Mouse (Mus musculus): ENCODE results near the gene Dock6. TPM values are rescaled to one million over a fixed set of nuclear protein-coding genes. Genes with fewer than 3 reads are reported as not detected.
A peak's percentile ranks its signal among the peaks of the same experiment; 100 is the strongest.

The Dock6 gene
- polyA plus RNA-seq, 1 experiment from 2014 or later = 10.4 TPM

DNA sequence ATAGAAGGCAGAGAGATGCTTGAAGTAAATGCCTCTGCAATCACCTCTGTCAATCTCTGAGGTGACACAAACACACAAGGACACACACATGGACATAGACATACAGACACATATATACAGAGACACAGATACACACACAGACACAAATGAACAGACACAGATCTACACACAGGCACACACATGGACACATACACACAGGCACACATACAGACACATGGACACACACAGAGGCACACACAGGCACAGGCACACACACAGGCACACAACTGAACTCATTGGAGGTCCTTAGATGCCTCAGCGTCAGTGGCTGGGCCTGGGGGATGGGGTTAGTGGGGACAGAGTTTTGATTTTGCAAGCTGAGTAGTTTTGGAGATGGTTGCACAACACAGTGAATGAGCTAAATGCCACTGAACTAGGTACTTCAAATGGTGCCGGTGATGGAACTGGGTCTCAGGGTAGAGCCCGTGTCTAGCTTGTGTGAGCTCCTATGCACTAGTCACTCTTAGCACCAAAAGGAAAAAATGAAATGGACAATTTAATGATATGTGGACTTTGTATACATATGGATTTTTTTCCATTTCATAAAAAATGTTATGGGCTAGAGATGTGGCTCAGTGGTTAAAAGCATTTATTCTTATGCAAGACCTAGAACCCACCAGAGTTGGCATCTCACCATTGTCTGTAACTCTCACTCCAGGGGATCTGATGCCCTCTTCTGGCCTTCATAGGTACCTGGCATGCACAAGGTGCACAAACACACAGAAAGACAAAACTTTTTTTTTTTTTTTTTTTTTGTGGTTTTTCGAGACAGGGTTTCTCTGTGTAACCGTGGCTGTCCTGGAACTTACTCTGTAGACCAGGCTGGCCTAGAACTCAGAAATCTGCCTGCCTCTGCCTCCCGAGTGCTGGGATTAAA is 88.1 kb downstream of the Dock6 start:
- H3K4me1 ChIP-seq = peaks cover 21% of the 10 kb centered on the region
- no peak overlapping the region for H3K27ac ChIP-seq (replicated peaks)
- H3K9ac ChIP-seq (replicated peaks) = no peak overlapping the region
- 95% methylated on average over 6 of the region's 6 CpGs for WGBS
- ATAC-seq (replicated peaks) = no peak
- no peaks in the 10 kb centered on the region for H3K36me3 ChIP-seq
- H3K4me2 ChIP-seq (replicated peaks) = no peak overlapping the region
- H3K27me3 ChIP-seq = no peaks in the 10 kb centered on the region
- no peak overlapping the region for H3K4me3 ChIP-seq
- H3K9me3 ChIP-seq = no peaks in the 10 kb centered on the region

DNA sequence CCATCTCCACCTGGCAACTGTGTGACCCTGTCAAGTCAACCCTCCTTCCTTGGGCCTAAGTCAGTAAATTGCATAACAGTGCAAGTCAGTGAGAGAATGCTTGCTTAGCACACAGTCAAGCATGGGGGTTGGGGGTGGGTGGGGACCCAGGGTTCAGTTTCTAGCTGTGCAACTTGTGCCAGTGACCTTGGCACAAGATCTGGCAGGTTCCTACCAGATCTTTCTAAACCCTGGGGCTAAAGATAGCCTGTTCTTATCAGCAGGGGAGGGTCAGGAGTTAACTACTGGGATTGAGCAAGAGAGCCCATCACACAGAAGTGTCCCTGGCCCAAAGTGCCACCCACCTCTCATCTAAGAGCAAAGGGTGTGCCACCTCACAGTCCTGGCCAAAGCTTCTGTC is 90.3 kb downstream of the Dock6 start:
- Histone ChIP-seq H3K27ac (replicated peaks) (no peak overlapping the region), H3K9ac (replicated peaks) (no peak overlapping the region), H3K4me1 (peaks cover 19% of the 10 kb centered on the region), H3K36me3 (no peaks in the 10 kb centered on the region), H3K27me3 (no peaks in the 10 kb centered on the region), H3K9me3 (no peaks in the 10 kb centered on the region), H3K4me3 (no peak overlapping the region), H3K4me2 (replicated peaks) (no peak overlapping the region)
- ATAC-seq (replicated peaks) = no peak

DNA sequence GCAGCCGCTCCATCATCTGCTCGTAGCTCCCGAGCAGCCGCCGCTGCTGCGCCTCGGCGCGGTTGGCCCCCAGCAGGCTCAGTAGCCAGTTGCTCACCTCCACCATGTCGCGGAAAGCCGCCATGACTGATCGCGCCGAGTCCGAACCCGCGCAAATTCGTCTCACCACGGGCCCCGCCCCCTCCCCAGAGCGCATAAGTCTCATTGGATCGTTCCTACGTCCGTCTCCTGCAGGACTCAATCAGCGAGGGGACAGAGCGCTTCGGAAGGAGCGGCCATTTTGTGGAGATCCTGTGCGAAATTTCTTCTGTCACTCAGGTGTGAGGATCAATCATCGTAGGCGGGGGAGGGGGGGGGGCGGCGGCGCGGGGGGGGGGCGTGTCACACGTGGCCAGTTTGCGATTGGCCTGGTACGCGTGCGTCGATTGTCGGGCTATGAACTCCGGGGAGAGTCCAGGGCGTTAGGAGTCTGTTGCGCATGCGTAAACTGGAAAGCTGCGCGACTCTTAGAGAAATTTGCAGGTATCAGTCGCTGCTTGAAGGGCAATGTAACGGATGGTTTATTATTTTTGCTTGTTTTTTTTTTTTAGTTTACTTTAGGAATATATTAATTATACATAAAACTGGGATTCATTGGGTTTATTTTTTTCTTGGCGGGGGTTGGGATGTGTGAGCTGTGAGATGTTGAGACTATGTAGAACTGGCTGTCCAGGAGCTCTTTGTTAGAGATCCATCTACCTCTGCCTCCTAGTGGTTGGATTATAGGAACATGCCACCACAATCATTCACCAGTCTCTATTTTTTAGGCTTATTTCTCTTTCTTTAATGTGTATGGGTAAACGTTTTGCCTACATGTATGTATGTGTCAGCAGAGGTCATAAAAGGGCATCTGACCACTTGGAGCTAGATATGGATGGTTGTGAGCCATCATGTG is 92.0 kb downstream of the Dock6 start, which contains the start of gene Spc24:
Gene Spc24 (minus strand): TSS at position 149 of the 934 bp plus-strand sequence.
- peaks cover 19% of the 10 kb centered on the region for H3K4me1 ChIP-seq
- peak within 1 kb of the TSS; percentile 78 for H3K4me3 ChIP-seq
- peak within 1 kb of the TSS; percentile 62 for H3K9ac ChIP-seq (replicated peaks)
- no peaks in the 10 kb centered on the region for H3K27me3 ChIP-seq
- H3K4me2 ChIP-seq (replicated peaks) = peak within 1 kb of the TSS; percentile 92
- ATAC-seq (replicated peaks) = peak; percentile 97
- under 1% methylated on average over 54 of the region's 54 CpGs for WGBS
- no peaks in the 10 kb centered on the region for H3K36me3 ChIP-seq
- no peaks in the 10 kb centered on the region for H3K9me3 ChIP-seq
- H3K27ac ChIP-seq (replicated peaks) = peak within 1 kb of the TSS; percentile 91

DNA sequence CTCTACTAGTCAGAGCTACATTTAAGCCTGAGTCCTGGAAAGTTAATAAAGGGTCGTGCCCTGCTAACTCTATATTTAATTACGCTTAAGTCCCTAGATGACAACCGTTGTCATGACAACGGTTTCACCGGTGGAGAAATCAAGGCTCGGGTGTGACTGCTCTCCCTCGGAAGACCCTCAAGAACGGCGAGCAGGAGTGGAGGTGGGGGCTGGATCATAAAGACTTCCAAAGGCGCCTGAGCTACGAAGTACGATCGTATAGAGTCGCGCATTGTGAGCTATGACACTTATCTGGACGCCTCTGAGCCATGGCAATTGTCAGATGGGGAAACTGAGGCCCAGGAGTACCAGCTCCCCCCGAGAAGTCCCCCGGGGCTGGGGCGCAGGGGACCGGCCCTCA is 92.7 kb downstream of the Dock6 start:
- no peak overlapping the region for H3K27ac ChIP-seq (replicated peaks)
- H3K27me3 ChIP-seq = no peaks in the 10 kb centered on the region
- H3K4me1 ChIP-seq = peaks cover 19% of the 10 kb centered on the region
- H3K9me3 ChIP-seq = no peaks in the 10 kb centered on the region
- WGBS = under 1% methylated on average over 20 of the region's 20 CpGs
- peak overlapping the region; percentile 78 for H3K4me3 ChIP-seq
- peak overlapping the region; percentile 62 for H3K9ac ChIP-seq (replicated peaks)
- no peaks in the 10 kb centered on the region for H3K36me3 ChIP-seq
- H3K4me2 ChIP-seq (replicated peaks) = peak overlapping the region; percentile 92
- no peak for ATAC-seq (replicated peaks)

DNA sequence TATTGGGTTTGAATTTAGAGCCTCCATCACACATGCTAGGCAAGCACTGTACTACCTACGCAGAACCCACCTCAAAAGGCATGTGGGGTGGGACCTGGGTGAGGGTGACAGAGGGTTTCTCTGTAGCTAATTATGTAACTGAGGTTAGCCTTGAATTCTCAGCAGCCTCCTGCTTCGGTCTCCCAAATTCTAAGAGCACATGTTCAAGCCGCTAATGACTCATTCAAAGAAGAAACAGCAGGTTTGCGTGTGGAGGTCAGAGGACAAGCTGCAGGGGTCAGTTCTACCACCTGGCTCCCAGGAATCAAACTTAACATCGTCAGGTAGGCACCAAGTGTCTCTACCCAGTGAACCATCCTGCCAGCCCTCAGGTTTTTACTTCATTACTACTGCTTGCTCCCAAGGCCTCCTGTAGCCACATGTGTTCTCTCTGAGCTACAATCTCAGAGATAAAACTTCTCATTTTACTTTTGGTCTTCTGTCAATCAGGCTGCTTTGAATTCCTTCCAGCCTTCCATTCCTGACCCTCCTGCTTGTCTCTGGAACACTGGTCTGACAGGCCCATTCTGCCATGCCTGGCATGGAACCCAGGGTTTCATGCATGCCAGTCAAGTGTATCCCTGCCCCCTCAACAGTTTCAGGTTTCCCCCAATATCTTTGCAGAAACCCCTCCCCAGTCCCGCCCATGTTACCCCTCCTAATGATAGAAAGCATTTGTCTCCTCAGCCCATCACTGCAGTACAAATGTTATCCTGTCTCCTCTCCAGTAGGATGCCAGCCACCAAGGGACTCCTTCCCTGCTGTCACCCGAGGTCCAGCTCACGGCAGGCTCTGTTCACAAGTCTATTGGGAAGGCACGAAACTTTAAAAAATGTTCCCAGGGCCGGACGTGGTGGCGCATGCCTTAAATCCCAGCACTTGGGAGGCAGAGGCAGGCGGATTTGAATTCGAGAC is 93.6 kb downstream of the Dock6 start:
- Histone ChIP-seq H3K9ac (replicated peaks) (peak overlapping the region; percentile 62; the same call in 1 of the 2 replicates), H3K4me1 (peaks cover 19% of the 10 kb centered on the region), H3K4me2 (replicated peaks) (peak overlapping the region; percentile 92), H3K4me3 (peak overlapping the region; percentile 78), H3K9me3 (no peaks in the 10 kb centered on the region), H3K36me3 (no peaks in the 10 kb centered on the region), H3K27me3 (no peaks in the 10 kb centered on the region), H3K27ac (replicated peaks) (no peak overlapping the region)
- ATAC-seq (replicated peaks) = no peak
- WGBS = 50% methylated on average over 14 of the region's 14 CpGs

DNA sequence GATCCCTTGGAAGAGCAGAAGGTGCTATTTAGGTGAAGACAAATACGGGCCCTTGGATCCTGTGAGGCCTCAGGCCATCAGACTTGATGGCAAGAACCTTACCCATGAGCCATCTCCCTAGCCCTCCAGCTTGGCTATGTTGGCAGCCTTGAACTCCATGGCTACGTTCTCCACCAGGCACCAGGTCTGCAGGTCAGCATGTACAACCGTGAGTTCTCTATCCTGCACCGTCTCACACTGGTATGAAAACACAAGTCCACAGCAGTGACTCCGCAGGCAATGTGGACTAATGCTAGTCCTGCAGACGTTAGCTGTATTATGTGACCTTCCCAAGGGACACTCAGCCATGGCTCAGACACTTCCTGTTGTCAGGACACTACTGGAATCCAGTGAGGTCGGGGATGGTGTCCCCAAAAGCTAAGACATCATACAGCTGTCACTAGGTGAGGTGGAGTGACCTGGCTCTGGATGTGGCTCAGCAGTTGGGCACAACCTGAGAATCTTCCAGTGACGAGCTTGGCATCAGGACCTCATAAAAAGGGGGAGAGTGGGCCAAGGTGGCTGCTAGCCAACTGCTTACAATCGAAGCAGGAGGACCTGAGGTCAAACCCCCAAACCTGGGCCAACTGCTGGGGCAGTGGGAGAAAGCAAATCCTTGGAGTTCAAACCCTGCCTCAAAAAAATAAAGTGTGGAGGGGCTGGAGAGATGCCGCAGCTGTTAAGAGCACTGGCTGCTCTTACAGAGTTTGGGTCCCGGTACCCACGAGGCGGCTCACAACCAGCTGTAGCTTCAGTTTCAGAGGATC is 97.7 kb downstream of the Dock6 start:
- Histone ChIP-seq H3K36me3 (no peaks in the 10 kb centered on the region), H3K4me2 (replicated peaks) (no peak overlapping the region), H3K27ac (replicated peaks) (no peak overlapping the region), H3K9me3 (no peaks in the 10 kb centered on the region), H3K9ac (replicated peaks) (no peak overlapping the region), H3K4me1 (peaks cover 13% of the 10 kb centered on the region), H3K27me3 (no peaks in the 10 kb centered on the region), H3K4me3 (no peak overlapping the region)
- 84% methylated on average over 13 of the region's 13 CpGs for WGBS
- no peak for ATAC-seq (replicated peaks)

DNA sequence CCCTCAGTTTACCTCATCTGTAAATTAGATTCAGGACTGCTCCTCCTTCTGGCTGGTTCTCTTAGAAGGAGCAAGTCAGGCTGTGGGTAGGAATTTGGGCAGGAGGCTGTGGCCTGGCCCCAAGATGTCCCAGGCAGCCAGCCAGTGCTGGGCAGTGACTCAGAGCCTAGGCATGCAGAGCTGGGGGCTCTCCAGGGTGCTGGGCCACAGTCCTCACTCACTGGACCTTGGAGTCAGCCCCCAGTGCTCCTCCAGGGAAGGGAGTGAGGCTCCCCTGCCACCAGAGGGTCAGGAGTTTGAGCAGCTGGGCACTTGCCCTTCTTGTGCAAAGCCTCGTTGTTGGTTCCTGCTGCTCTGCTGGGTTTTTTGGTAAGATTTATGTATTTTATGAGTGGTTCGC is 98.4 kb downstream of the Dock6 start:
- 0 out of 2 replicates have a peak, but pooled peaks cover 4% of the 10 kb centered on the region for H3K36me3 ChIP-seq
- H3K27ac ChIP-seq (replicated peaks) = no peak overlapping the region
- WGBS = 83% methylated on average over 2 of the region's 2 CpGs
- H3K4me3 ChIP-seq = no peak overlapping the region
- no peak for ATAC-seq (replicated peaks)
- H3K9ac ChIP-seq (replicated peaks) = no peak overlapping the region
- H3K4me1 ChIP-seq = peaks cover 6% of the 10 kb centered on the region
- no peaks in the 10 kb centered on the region for H3K27me3 ChIP-seq
- no peak overlapping the region for H3K4me2 ChIP-seq (replicated peaks)
- H3K9me3 ChIP-seq = no peaks in the 10 kb centered on the region

DNA sequence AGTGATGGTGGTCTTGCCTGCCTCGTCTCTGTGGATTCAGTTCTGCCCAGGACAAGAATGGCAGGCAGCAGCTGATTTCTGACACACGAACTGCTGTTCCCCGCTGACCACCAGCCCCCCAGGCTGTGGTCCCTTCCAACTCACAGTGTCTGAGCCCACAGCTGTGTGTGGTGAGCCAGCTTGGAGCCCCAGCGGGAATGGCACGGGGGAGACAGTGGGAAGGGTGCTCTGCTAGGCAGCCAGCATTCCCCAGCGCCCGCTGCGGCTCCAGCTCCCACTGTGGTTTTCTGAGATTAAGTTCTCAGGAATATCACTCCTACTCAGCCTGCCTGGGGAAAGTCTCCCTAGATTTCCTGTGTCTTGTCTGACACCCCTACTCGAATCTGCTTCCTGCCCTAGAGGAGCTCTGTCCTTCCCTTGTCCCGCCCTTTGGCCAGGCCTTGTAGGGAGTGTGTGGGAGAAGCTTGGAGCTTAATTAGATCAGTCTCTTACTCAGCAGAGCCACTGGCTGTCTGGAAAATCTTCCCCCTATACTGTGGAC is 100.1 kb downstream of the Dock6 start:
- WGBS = 60% methylated on average over 10 of the region's 10 CpGs
- no peak for ATAC-seq (replicated peaks)
- Histone ChIP-seq H3K36me3 (peaks cover 10% of the 10 kb centered on the region), H3K4me1 (peaks cover 4% of the 10 kb centered on the region; the same call in 1 of the 2 replicates), H3K4me2 (replicated peaks) (no peak overlapping the region), H3K27ac (replicated peaks) (no peak overlapping the region), H3K9me3 (no peaks in the 10 kb centered on the region), H3K9ac (replicated peaks) (no peak overlapping the region), H3K4me3 (no peak overlapping the region), H3K27me3 (no peaks in the 10 kb centered on the region)

DNA sequence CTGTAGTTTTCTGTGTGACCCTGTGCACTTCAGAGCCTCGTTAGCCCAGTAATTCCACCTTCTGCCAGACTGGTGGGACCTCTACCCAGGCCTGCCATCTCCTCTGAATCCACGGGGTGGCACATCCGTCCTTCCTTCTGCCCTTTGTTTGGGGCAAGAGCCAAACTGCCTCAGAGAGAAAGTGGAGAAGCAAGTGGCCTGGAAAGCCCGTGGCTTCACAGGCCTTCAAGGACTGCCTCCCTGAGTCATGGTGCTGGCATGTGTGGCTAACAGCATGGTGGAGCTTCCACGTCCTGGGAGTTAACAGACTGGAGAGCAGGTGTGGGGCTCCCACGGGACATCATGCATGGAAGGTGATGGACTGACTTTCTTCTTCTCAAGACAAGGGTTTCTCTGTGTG is 101.1 kb downstream of the Dock6 start:
- Histone ChIP-seq H3K4me2 (replicated peaks) (no peak overlapping the region), H3K27me3 (no peaks in the 10 kb centered on the region), H3K9me3 (no peaks in the 10 kb centered on the region), H3K27ac (replicated peaks) (no peak overlapping the region), H3K36me3 (peaks cover 20% of the 10 kb centered on the region), H3K9ac (replicated peaks) (no peak overlapping the region), H3K4me3 (no peak overlapping the region), H3K4me1 (peaks cover 4% of the 10 kb centered on the region; the same call in 1 of the 2 replicates)
- ATAC-seq (replicated peaks) = no peak
- WGBS = 60% methylated on average over 6 of the region's 6 CpGs

DNA sequence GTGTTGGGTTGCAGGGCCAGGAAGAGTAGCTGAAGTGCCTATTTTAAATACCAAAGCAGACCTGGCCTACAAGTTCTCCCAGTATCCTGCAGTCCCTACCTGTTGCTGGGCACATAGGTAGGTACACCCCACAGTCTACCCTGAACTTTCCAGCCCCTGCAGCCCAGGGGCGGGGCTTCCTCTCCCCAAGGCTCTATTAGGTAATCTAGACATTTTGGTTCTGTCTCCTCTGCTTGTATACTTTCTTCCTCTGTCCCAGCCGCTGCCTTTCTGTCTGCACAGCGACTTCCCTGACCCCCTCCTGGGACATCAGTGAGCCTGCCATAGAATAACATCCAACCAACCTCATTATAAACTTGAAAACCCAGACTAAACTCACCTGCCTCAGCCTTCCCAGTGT is 102.1 kb downstream of the Dock6 start:
- Histone ChIP-seq H3K9me3 (no peaks in the 10 kb centered on the region), H3K4me3 (no peak overlapping the region), H3K27ac (replicated peaks) (no peak overlapping the region), H3K4me2 (replicated peaks) (no peak overlapping the region), H3K4me1 (peaks cover 4% of the 10 kb centered on the region; the same call in 1 of the 2 replicates), H3K27me3 (no peaks in the 10 kb centered on the region), H3K9ac (replicated peaks) (no peak overlapping the region), H3K36me3 (peaks cover 28% of the 10 kb centered on the region)
- no peak for ATAC-seq (replicated peaks)
- WGBS = 87% methylated on average over 3 of the region's 3 CpGs

Data from forebrain, embryonic 15.5 days (tissue).